Mouse (Mus musculus): ENCODE data around the gene Arl16. TPM values are rescaled to one million over a fixed set of nuclear protein-coding genes. Genes with fewer than 3 reads are reported as not detected.

Arl16 gene
- total RNA-seq, 1 experiment from 2014 or later, result 13.4 TPM

DNA sequence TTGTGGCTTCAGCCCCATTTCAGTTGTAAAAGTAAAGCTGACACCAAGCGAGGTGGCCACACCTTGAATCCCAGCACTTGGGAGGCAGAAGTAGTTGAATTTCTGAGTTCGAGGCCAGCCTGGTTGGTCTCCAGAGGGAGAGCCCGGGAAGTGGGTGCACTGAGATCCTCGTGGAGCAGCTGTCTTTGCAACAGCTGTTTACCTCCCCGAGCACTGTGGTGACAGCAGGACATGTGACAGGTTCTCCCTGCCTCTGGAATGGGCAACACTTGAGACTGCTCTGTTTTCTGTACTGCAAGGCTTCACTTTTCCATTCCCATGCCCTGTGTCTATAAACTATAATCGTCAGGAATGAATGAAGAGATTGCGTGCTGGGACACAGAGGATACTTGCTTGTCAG is 49.6 kb downstream of the Arl16 start:
- ATAC-seq (ENCODE audit: extremely low read depth, insufficient number of reproducible peaks, low FRiP score, poor library complexity, severe bottlenecking), result no peak

Other genes starting within 250 kb of the Arl16 start
- 0.12 TPM in 1 of 2 replicates, not detected in the other for gene Bahcc1, start 234.7 kb downstream of the Arl16 start, total RNA-seq (2017)
- 1,411 and 1,557 TPM in 2 replicates for gene Actg1, start 119.1 kb downstream of the Arl16 start, total RNA-seq (2017)
- 0.47 TPM in 1 of 2 replicates, not detected in the other for gene Fscn2, start 106.1 kb downstream of the Arl16 start, total RNA-seq (2017)
- gene Faap100, start 88.8 kb downstream of the Arl16 start, total RNA-seq (2017), result 13.3 and 15.6 TPM in 2 replicates
- gene Nploc4, start 29.9 kb downstream of the Arl16 start, total RNA-seq (2017), result 24.4 and 25.4 TPM in 2 replicates
- gene Tspan10, start 25.0 kb downstream of the Arl16 start, total RNA-seq (2017), result not detected in 2 replicates
- gene Pde6g, start 14.1 kb downstream of the Arl16 start, total RNA-seq (2017), result not detected in 2 replicates
- gene Oxld1, start 9.5 kb downstream of the Arl16 start, total RNA-seq (2017), result 5.9 and 9.5 TPM in 2 replicates
- 35.0 and 48.6 TPM in 2 replicates for gene Ccdc137, start 9.5 kb downstream of the Arl16 start, total RNA-seq (2017)
- 20.8 and 24.1 TPM in 2 replicates for gene Mrpl12, start 17.0 kb upstream of the Arl16 start, total RNA-seq (2017)
- gene Slc25a10, start 24.2 kb upstream of the Arl16 start, total RNA-seq (2017), result 5.0 and 7.9 TPM in 2 replicates
- 0.23 TPM in 1 of 2 replicates, not detected in the other for gene Gcgr, start 63.1 kb upstream of the Arl16 start, total RNA-seq (2017)
- 15.0 and 16.9 TPM in 2 replicates for gene Mcrip1, start 82.1 kb upstream of the Arl16 start, total RNA-seq (2017)
- gene Ppp1r27, start 83.5 kb upstream of the Arl16 start, total RNA-seq (2017), result not detected in 2 replicates
- 122 and 155 TPM in 2 replicates for gene P4hb, start 105.6 kb upstream of the Arl16 start, total RNA-seq (2017)
- 166 and 185 TPM in 2 replicates for gene Arhgdia, start 114.0 kb upstream of the Arl16 start, total RNA-seq (2017)
- gene Alyref, start 130.8 kb upstream of the Arl16 start, total RNA-seq (2017), result 52.7 and 88.0 TPM in 2 replicates
- 15.7 and 22.0 TPM in 2 replicates for gene Anapc11, start 130.8 kb upstream of the Arl16 start, total RNA-seq (2017)
- gene Npb, start 140.9 kb upstream of the Arl16 start, total RNA-seq (2017), result not detected in 2 replicates
- gene Pcyt2, start 150.3 kb upstream of the Arl16 start, total RNA-seq (2017), result 31.7 and 47.8 TPM in 2 replicates
- 181 and 194 TPM in 2 replicates for gene Sirt7, start 157.6 kb upstream of the Arl16 start, total RNA-seq (2017)
- 25.5 and 33.5 TPM in 2 replicates for gene Mafg, start 166.0 kb upstream of the Arl16 start, total RNA-seq (2017)
- gene Pycr1, start 176.2 kb upstream of the Arl16 start, total RNA-seq (2017), result 1.6 TPM in 1 of 2 replicates, not detected in the other
- not detected in 2 replicates for gene Myadml2, start 180.6 kb upstream of the Arl16 start, total RNA-seq (2017)
- not detected in 2 replicates for gene Notum, start 193.6 kb upstream of the Arl16 start, total RNA-seq (2017)
- gene Aspscr1, start 205.4 kb upstream of the Arl16 start, total RNA-seq (2017), result 59.7 and 74.8 TPM in 2 replicates
- 24.2 and 44.7 TPM in 2 replicates for gene Cenpx, start 246.1 kb upstream of the Arl16 start, total RNA-seq (2017)
- gene Lrrc45, start 246.3 kb upstream of the Arl16 start, total RNA-seq (2017), result 47.1 and 47.6 TPM in 2 replicates